Mouse (Mus musculus) ZHBTc4 (cell line): Measurements from ENCODE around the gene Cx3cl1.

Experiments used
- DNase-seq: peaks from one replicate; pipeline ENCODE4 v3.0.0-alpha.2; 2011; ENCODE audit warnings: low read depth, low spot score

The Cx3cl1 gene

GRCm38 (mm10) chr8:94801293-94802095 is 29.7 kb downstream of the Cx3cl1 start:
- peak; percentile 58 for DNase-seq

DNA sequence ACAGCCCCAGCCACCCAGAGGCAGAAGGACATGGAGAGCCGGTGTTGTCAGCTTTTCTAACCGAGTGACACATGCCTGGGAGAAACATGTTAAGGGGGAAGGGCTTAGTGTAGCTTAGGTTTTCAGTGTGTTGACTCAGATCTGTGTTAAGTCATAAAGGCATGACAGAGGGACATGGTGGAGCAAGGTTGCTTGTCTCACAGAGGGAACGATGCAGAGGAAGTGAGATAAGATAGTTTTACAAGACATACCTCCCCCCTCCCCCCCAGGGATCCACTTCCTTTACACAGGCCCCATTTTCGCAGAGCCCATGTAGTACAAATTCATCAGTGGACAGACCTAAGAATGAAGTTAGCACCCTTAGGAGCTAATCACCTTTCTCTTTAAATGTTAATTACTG is 30.6 kb downstream of the Cx3cl1 start:
- DNase-seq = no peak

GRCm38 (mm10) chr8:94803551-94803950 is 31.7 kb downstream of the Cx3cl1 start:
- DNase-seq = no peak

GRCm38 (mm10) chr8:94804546-94805340 is 32.9 kb downstream of the Cx3cl1 start:
- no peak for DNase-seq

DNA sequence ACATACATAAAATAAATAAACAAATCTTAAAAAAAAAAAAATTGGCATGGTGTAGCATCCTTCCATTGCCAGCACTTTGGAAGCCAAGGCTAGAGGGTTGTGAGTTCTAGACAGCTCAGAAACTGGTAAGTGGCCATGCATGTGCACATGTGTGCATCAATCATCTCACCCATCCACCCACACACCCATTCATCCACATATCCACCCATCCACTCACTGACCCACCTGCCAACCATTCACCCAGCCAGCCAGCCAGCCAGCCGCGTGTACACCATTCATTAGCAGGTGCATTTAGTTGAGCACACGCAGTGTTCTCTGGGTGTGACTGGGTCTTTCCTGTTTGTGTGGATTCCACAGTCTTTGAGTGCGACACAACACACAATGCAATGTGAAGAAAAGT is 34.0 kb downstream of the Cx3cl1 start:
- DNase-seq = no peak

GRCm38 (mm10) chr8:94807506-94807905 is 35.7 kb downstream of the Cx3cl1 start:
- no peak for DNase-seq

- DNase-seq = no peak
Observed at GRCm38 (mm10) chr8:94808372-94808771, 36.6 kb downstream of the Cx3cl1 start.

GRCm38 (mm10) chr8:94810153-94810552 is 38.3 kb downstream of the Cx3cl1 start, which contains the start of gene Ccl17:
Gene Ccl17, plus strand, starts transcription at chr8:94810453.
- DNase-seq = no peak

- no peak for DNase-seq
Observed at GRCm38 (mm10) chr8:94810855-94811254, 39.0 kb downstream of the Cx3cl1 start.

DNA sequence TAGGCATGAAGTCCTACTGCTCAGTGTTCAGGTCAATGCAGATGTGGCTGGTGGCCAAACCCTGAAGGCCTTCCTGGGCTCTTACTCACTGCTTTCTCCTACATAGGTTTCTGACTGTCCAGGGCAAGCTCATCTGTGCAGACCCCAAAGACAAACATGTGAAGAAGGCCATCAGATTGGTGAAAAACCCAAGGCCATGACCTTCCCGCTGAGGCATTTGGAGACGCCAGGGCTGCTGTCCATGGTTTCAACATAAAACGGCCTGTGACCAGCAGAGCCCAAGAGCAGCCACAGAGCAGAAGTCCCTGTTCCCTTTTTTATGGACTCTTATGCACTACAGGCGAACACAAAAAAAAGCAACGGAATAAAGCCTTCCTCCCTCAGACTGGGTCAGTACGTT is 39.8 kb downstream of the Cx3cl1 start:
- no peak for DNase-seq

GRCm38 (mm10) chr8:94812645-94813098 is 40.9 kb downstream of the Cx3cl1 start:
- peak; percentile 88 for DNase-seq

- peak; percentile 36 for DNase-seq
Observed at GRCm38 (mm10) chr8:94814556-94814955, 42.7 kb downstream of the Cx3cl1 start.

- DNase-seq = no peak
Observed at GRCm38 (mm10) chr8:94817933-94818332, 46.1 kb downstream of the Cx3cl1 start.

DNA sequence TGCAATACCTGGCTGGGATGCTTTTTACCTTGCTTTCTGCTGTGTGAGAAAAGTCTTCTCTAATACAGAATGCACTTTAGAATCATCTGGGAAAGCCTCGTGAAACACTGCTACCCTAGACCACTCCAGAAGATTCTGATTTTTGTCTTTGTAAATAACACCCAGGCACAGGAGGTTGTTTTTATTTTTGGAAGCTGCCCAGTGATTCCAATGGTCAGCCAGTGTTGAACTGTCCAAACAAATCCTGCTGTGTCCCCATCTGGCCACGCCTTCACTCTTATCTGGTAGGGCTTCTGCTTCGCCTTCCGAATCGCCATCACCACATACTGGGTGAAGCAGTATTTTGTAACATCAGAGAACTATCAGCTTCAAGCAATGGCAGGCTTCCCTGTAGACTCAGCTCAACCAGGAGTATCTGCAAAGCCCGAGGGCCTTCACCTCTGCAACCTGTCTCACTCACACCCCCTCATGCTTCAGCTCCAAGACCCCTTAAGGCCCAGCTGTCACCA is 47.9 kb downstream of the Cx3cl1 start:
- no peak for DNase-seq

GRCm38 (mm10) chr8:94820553-94820952 is 48.7 kb downstream of the Cx3cl1 start:
- peak; percentile 84 for DNase-seq

- no peak for DNase-seq
Observed at GRCm38 (mm10) chr8:94821381-94821780, 49.6 kb downstream of the Cx3cl1 start.

DNA sequence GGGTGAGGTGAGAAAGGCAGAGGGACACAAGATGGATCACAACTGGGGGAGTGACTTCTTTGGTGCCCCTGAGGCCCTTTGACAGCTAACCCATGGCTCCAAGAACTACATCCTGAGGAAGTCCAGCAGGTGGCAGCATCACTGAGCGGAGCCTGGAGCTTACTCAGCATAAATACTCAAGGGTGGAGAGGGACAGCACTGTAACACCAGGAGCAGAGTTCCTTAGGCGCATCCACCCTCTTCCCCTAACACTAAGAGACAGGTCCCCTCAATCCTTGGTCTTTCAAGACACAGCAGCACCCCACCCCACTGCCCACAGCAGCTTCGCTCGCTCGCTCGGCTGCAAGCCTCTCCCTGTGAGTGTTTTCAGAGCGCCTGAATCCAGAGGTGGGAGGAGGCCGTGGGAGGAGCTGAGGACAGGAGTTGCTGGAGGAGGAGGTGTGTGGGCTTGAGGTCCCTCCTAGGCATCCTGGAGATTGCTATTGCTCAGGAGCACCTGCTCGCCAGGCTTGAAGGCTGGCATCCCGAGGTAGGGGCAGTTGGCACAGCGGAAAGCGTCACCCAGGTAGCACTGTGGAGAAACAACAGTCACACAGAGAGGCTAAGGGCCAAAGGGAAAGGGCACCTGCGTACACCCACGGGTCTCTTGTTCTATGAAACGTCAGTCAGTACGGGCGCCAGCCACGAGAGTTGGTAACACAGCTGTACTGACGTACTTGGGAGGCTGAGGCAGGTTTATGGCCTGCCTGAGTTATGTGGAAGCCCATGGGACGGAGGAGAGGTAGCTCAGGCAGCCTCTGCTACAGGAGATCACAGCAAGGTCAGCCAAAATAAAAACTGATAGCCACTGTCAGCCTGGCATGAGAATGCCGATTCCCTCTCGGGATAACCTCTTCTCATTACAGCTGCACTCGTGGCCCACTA is 51.1 kb downstream of the Cx3cl1 start:
- DNase-seq = peak; percentile 86

- DNase-seq = no peak
Observed at GRCm38 (mm10) chr8:94825170-94825569, 53.4 kb downstream of the Cx3cl1 start.

DNA sequence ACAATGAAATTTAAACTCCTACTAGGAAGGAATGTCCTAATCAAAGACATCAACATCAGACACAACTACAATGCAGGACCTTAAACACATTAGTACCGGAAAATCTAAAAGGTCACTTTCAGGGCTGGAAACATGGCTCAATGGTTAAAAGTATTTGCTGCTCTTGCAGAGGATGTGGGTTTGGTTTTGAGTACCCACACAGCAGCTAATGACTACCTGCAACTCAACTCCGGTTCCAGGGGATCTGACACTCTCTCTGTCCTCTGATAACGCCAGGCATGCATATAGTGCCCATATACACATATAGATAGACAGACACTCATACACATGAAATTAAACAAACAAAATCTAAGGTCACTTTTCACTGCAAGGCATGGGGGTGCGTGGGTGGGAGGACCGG is 54.4 kb downstream of the Cx3cl1 start:
- no peak for DNase-seq

- DNase-seq = no peak
Observed at GRCm38 (mm10) chr8:94828284-94828683, 56.5 kb downstream of the Cx3cl1 start.
